Mouse (Mus musculus) MEL (cell line): ENCODE data around the gene Rabep2. TPM values are rescaled to one million over a fixed set of nuclear protein-coding genes. Genes with fewer than 3 reads are reported as not detected.
A peak's percentile ranks its signal among the peaks of the same experiment; 100 is the strongest.

ENCODE experiments used
- DNase-seq: peaks from one replicate; pipeline ENCODE4 v3.0.0; 2011; ENCODE audit warnings: low read depth, low spot score
- H3K27ac ChIP-seq: 2 replicates; pipeline ENCODE4 v1.5.1; 2012; ENCODE audit warnings: low read depth, mild to moderate bottlenecking, control low read depth, low read length, moderate library complexity; ENCODE audit not compliant: control insufficient read depth
- H3K27me3 ChIP-seq, 2 experiments: fragments of 150-350 bp in 1 of 2; sonication (generic) in 1 of 2; 2 replicates each; pipeline ENCODE4 v1.6.1; 2012; ENCODE audit warnings: low read length in 2 of 2, mild to moderate bottlenecking in 2 of 2, improper control_type of control experiment in 1 of 2, moderate library complexity in 1 of 2; ENCODE audit not compliant: insufficient read depth in 2 of 2, control insufficient read depth in 1 of 2
- H3K36me3 ChIP-seq, 2 experiments: 2 replicates each; pipeline ENCODE4 v1.6.1; 2012 to 2014; ENCODE audit warnings: low read length in 2 of 2, improper control_type of control experiment in 1 of 2, inconsistent platforms in 1 of 2, mild to moderate bottlenecking in 1 of 2; ENCODE audit not compliant: insufficient read depth in 2 of 2, control insufficient read depth in 1 of 2
- H3K4me1 ChIP-seq, 2 experiments: fragments of 150-350 bp in 1 of 2; sonication (generic) in 1 of 2; 2 replicates each; pipeline ENCODE4 v1.6.1; 2012; ENCODE audit warnings: low read length in 2 of 2, improper control_type of control experiment in 1 of 2, mild to moderate bottlenecking in 1 of 2; ENCODE audit not compliant: insufficient read depth in 2 of 2, control insufficient read depth in 1 of 2
- H3K4me3 ChIP-seq, 2 experiments: fragments of 150-350 bp in 1 of 2; sonication (generic) in 1 of 2; 2 replicates each; pipeline ENCODE4 v1.5.1; 2012; ENCODE audit warnings: low read depth in 2 of 2, low read length in 2 of 2, mild to moderate bottlenecking in 2 of 2, moderate library complexity in 2 of 2, control low read depth in 1 of 2, improper control_type of control experiment in 1 of 2; ENCODE audit not compliant: control insufficient read depth in 1 of 2, insufficient read depth in 1 of 2
- H3K79me2 ChIP-seq: 2 replicates; pipeline ENCODE4 v1.6.1; 2012; ENCODE audit warnings: mild to moderate bottlenecking, low read length, moderate library complexity; ENCODE audit not compliant: control insufficient read depth, poor library complexity, insufficient read depth
- H3K9ac ChIP-seq: 2 replicates; pipeline ENCODE4 v1.6.1; 2012; ENCODE audit warnings: low read depth, mild to moderate bottlenecking, control low read depth, low read length, moderate library complexity; ENCODE audit not compliant: control insufficient read depth, poor library complexity, severe bottlenecking
- H3K9me3 ChIP-seq: fragments of 150-350 bp; sonication (generic); replicated peaks from 2 replicates; pipeline ENCODE4 v1.6.1; 2012; ENCODE audit warnings: mild to moderate bottlenecking, low read length, improper control_type of control experiment, moderate library complexity; ENCODE audit not compliant: insufficient read depth
- CHD2 ChIP-seq: IDR thresholded peaks from 2 replicates; pipeline ENCODE4 v1.6.1; 2011; ENCODE audit warnings: low read length, improper control_type of control experiment
- CTCF ChIP-seq, 3 experiments: IDR thresholded peaks in 2 of 3; conservative IDR thresholded peaks in 1 of 3; 2 replicates each; pipeline ENCODE4 v1.5.1; 2011 to 2012; ENCODE audit warnings: low read length in 3 of 3, low read depth in 2 of 3, mild to moderate bottlenecking in 2 of 3, improper control_type of control experiment in 1 of 3, inconsistent platforms in 1 of 3, mixed read lengths in 1 of 3, moderate library complexity in 1 of 3; ENCODE audit not compliant: control insufficient read depth in 1 of 3, insufficient read depth in 1 of 3, poor library complexity in 1 of 3, severe bottlenecking in 1 of 3
- E2F4 ChIP-seq: IDR thresholded peaks from 2 replicates; pipeline ENCODE4 v1.6.1; 2011; ENCODE audit warnings: low read depth, low read length, improper control_type of control experiment, borderline replicate concordance
- ELF1 ChIP-seq: IDR thresholded peaks from 2 replicates; pipeline ENCODE4 v1.6.1; 2014; ENCODE audit warnings: low read depth, mild to moderate bottlenecking, inconsistent platforms, low read length, improper control_type of control experiment, moderate library complexity
- GABPA ChIP-seq: IDR thresholded peaks from 2 replicates; pipeline ENCODE4 v1.6.1; 2012; ENCODE audit warnings: low read depth, mild to moderate bottlenecking, inconsistent platforms, low read length, improper control_type of control experiment, moderate library complexity
- GATA1 ChIP-seq: IDR thresholded peaks from 2 replicates; pipeline ENCODE4 v1.6.1; 2011; ENCODE audit warnings: low read depth, low read length, improper control_type of control experiment
- HCFC1 ChIP-seq: IDR thresholded peaks from 2 replicates; pipeline ENCODE4 v1.6.1; 2012; ENCODE audit warnings: low read depth, mild to moderate bottlenecking, inconsistent platforms, low read length, improper control_type of control experiment, moderate library complexity
- MAFK ChIP-seq: IDR thresholded peaks from 2 replicates; pipeline ENCODE4 v1.6.1; 2011; ENCODE audit warnings: low read depth, mild to moderate bottlenecking, low read length, improper control_type of control experiment, borderline replicate concordance
- MYC ChIP-seq: IDR thresholded peaks from 2 replicates; pipeline ENCODE4 v1.6.1; 2011; ENCODE audit warnings: low read depth, mild to moderate bottlenecking, low read length, improper control_type of control experiment, moderate library complexity
- NRF1 ChIP-seq: IDR thresholded peaks from 2 replicates; pipeline ENCODE4 v1.6.1; 2014; ENCODE audit warnings: low read depth, mild to moderate bottlenecking, inconsistent platforms, low read length, improper control_type of control experiment, moderate library complexity; ENCODE audit not compliant: poor library complexity, insufficient read depth, severe bottlenecking
- POLR2A ChIP-seq, 2 experiments: IDR thresholded peaks; 2 replicates each; pipeline ENCODE4 v1.6.1; 2011 to 2012; ENCODE audit warnings: low read length in 2 of 2, mild to moderate bottlenecking in 2 of 2, control low read depth in 1 of 2, improper control_type of control experiment in 1 of 2, low read depth in 1 of 2, moderate library complexity in 1 of 2; ENCODE audit not compliant: control insufficient read depth in 1 of 2, insufficient read depth in 1 of 2, poor library complexity in 1 of 2
- POLR2AphosphoS2 ChIP-seq: IDR thresholded peaks from 2 replicates; pipeline ENCODE4 v1.6.1; 2011; ENCODE audit warnings: low read length, improper control_type of control experiment
- RAD21 ChIP-seq: IDR thresholded peaks from 2 replicates; pipeline ENCODE4 v1.6.1; 2011; ENCODE audit warnings: mild to moderate bottlenecking, low read depth, low read length, improper control_type of control experiment
- SIN3A ChIP-seq: IDR thresholded peaks from 2 replicates; pipeline ENCODE4 v1.6.1; 2012; ENCODE audit warnings: low read length, improper control_type of control experiment, inconsistent platforms
- SMC3 ChIP-seq: IDR thresholded peaks from 2 replicates; pipeline ENCODE4 v1.6.1; 2011; ENCODE audit warnings: low read depth, low read length, improper control_type of control experiment
- TBP ChIP-seq: IDR thresholded peaks from 2 replicates; pipeline ENCODE4 v1.8.0; 2011; ENCODE audit warnings: low read depth, low read length, improper control_type of control experiment
- UBTF ChIP-seq: IDR thresholded peaks from 2 replicates; pipeline ENCODE4 v1.6.1; 2012; ENCODE audit warnings: low read depth, mild to moderate bottlenecking, inconsistent platforms, low read length, improper control_type of control experiment, moderate library complexity, borderline replicate concordance; ENCODE audit not compliant: insufficient read depth
- USF1 ChIP-seq: IDR thresholded peaks from 2 replicates; pipeline ENCODE4 v1.6.1; 2014; ENCODE audit warnings: low read depth, mild to moderate bottlenecking, inconsistent platforms, low read length, improper control_type of control experiment, moderate library complexity
- ZC3H11A ChIP-seq: IDR thresholded peaks from 2 replicates; pipeline ENCODE4 v1.6.1; 2012; ENCODE audit warnings: low read depth, mild to moderate bottlenecking, inconsistent platforms, low read length, improper control_type of control experiment
- polyA plus RNA-seq, 2 experiments: library from polyadenylated mRNA; stranded (reverse) in 1 of 2; unstranded in 1 of 2; fragments of >175 nt in 1 of 2; fragments of >200 nt in 1 of 2; gene quantifications; 2 replicates each; pipeline versions ENCODE4 v1.2.1 to v1.2.4; 2012; ENCODE audit warnings: low replicate concordance in 2 of 2, low read depth in 1 of 2; ENCODE audit not compliant: insufficient read length in 2 of 2, insufficient read depth in 1 of 2, missing spikeins in 1 of 2
- total RNA-seq: library from RNA; depleted of rRNA; stranded (reverse); fragments of 300-350 nt; gene quantifications from 2 replicates; pipeline ENCODE4 v1.2.3, GENCODE M21; 2012

The Rabep2 gene
- total and polyA plus RNA-seq, 3 experiments = 12.9 to 16.2 TPM; not detected in 1

DNA sequence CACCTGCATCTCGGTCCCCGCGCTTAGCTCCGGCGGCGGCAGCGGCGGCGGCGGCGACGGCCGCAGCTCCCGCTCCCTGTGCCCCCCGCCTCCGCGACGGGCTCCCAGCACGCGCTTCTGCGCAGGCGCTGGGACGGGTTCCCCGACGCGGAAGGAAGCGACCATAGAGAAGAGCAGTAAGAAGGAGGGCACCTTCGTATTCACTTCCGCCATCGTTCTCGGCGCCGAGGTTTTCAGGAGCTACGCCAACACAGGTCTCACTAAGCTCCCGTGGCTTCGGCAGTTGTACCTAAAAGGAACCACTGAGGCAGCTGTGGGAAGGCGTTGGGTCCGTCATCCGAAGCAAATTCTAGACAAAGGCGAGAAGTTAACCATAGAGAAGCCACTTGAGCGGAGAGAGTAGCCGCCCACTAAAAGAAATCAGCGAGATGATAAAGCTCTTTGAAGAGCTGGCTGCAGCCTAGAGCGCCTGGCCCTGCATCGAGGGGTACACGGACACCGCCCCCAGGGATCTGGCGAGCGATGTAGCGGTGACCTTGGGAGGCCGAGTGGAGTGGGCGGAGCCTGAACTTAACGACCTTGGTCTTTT, 46.5 kb downstream of the Rabep2 start, which contains the start of gene Sh2b1 (continued):
- peak; percentile 67 for TF ChIP-seq TBP
- TF ChIP-seq CHD2 = no peak
- TF ChIP-seq GATA1 = no peak
- TF ChIP-seq USF1 = peak; percentile 29; the same call in 1 of the 2 replicates
- TF ChIP-seq NRF1 = peak; percentile 87
- no peak for TF ChIP-seq MAFK
- 0 out of 2 replicates have a peak, but pooled peaks have one; percentile 46 for TF ChIP-seq GABPA
- TF ChIP-seq POLR2AphosphoS2 = peak; percentile 46; the same call in 1 of the 2 replicates
- no peak for TF ChIP-seq UBTF
- TF ChIP-seq SIN3A = peak; percentile 84

DNA sequence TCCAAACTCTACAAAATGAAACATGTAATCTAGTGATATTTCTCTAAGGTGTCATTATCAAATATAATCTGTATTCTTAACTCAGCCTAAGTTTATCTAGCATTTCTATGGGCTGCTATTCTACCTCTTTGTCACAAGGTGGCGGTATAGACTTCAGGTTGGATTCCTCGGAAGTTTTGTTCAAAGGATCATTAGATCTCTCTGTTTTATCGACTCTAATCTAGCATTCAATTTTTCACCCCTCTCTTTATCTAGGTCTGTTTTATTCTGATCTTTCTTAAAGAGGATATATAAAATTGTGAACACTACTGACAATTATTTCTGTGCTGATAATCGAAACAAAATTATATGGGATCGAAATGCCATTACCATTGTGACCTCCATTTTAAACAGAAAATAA, 53.1 kb downstream of the Rabep2 start:
- H3K4me3 ChIP-seq = peak overlapping the region in 1 of 2 experiments; percentile 48; a peak in 2 of 4 replicates
- no peak overlapping the region for H3K27ac ChIP-seq
- H3K79me2 ChIP-seq = peaks cover 1% of the 10 kb centered on the region; the same call in 1 of the 2 replicates
- H3K36me3 ChIP-seq = peaks cover 0 to 7% of the 10 kb centered on the region in 2 experiments; a peak in 2 of 4 replicates
- H3K27me3 ChIP-seq = no peaks in the 10 kb centered on the region
- DNase-seq = peak; percentile 60
- no peaks in the 10 kb centered on the region for H3K9me3 ChIP-seq
- TF ChIP-seq CTCF (IDR thresholded peaks at IDR 0.05 in 2 of 3, conservative IDR thresholded peaks at IDR 0.05 in 1 of 3; ENCODE audit: control insufficient read depth in 1 of 3, insufficient read depth in 1 of 3, low read depth in 2 of 3, low read length in 3 of 3, poor library complexity in 1 of 3, severe bottlenecking in 1 of 3) (peak in 2 of 3 experiments; percentile 68 to 94; a peak in 4 of 6 replicates), RAD21 (peak; percentile 94), ZC3H11A (peak; percentile 94), GATA1 (peak; percentile 46), SIN3A (peak; percentile 80), E2F4 (no peak), SMC3 (peak; percentile 86), HCFC1 (no peak)
- TF ChIP-seq, all 39 proteins: peak for 6
- H3K9ac ChIP-seq = no peak overlapping the region; the same call in 1 of the 2 replicates
- peaks cover 0 to 6% of the 10 kb centered on the region in 2 experiments; a peak in 3 of 4 replicates for H3K4me1 ChIP-seq

DNA sequence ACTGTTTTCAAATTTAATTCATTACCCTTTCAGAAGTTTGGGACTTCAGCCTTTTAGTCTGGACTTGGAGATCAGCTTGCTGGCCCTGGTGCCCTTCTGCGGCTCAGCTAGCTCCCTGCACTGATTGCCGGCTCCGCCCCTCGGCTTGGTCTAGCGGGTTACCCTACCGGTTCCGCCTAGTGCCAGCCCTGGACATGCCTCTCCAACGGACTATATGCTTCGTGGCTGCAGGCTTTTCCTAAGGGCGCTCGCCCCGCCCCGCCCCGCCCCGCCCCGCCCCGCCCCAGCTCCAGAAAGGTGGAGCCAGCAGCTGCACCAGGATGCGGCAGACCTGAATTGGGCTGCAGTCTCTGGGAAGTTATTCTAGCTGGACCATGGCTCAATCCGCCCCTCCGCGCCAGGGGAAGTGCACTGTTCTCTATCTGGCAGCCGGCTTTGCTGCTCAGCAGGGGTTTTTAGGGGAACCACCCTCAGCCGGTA, 53.9 kb downstream of the Rabep2 start:
- Histone ChIP-seq H3K4me1 (peaks cover 0 to 3% of the 10 kb centered on the region in 2 experiments; a peak in 1 of 4 replicates), H3K79me2 (peaks cover 6% of the 10 kb centered on the region), H3K4me3 (peak overlapping the region; percentile 48 to 70), H3K9ac (peak overlapping the region; percentile 65), H3K9me3 (no peaks in the 10 kb centered on the region), H3K27me3 (no peaks in the 10 kb centered on the region), H3K36me3 (peaks cover 0 to 5% of the 10 kb centered on the region in 2 experiments; a peak in 2 of 4 replicates), H3K27ac (no peak overlapping the region)
- peak; percentile 81 for DNase-seq
- TF ChIP-seq ELF1 (0 out of 2 replicates have a peak, but pooled peaks have one; percentile 7), SIN3A (peak; percentile 13; the same call in 1 of the 2 replicates), SMC3 (0 out of 2 replicates have a peak, but pooled peaks have one; percentile 10), POLR2A (IDR thresholded peaks at IDR 0.05; ENCODE audit: control insufficient read depth in 1 of 2, insufficient read depth in 1 of 2, low read depth in 1 of 2, low read length in 2 of 2, poor library complexity in 1 of 2) (peak in 1 of 2 experiments; percentile 61; a peak in 2 of 4 replicates), MYC (no peak)
